Mouse (Mus musculus): ENCODE measurements around the gene Gm49388. TPM values are rescaled to one million over a fixed set of nuclear protein-coding genes. Genes with fewer than 3 reads are reported as not detected.

Gm49388 gene
- polyA plus RNA-seq (2015; fragmentation: Nextera tagmentation; extraction: Ambion mirVana), result not detected in 2 replicates

GRCm38 (mm10) chr7:127785308-127785707 is at the start of gene Gm49388:
Gene Gm49388 (plus strand): TSS chr7:127785608.
- H3K4me2 ChIP-seq, result no peak within 1 kb of the TSS
- no peak within 1 kb of the TSS for H3K27ac ChIP-seq
- no peaks in the 10 kb centered on the region for H3K9me3 ChIP-seq
- no peaks in the 10 kb centered on the region for H3K4me1 ChIP-seq
- no peak within 1 kb of the TSS for H3K9ac ChIP-seq
- peaks cover 68% of the 10 kb centered on the region for H3K36me3 ChIP-seq
- no peak for ATAC-seq (ENCODE audit: insufficient read depth, low FRiP score, low read depth)
- no peaks in the 10 kb centered on the region for H3K27me3 ChIP-seq (replicated peaks)
- H3K4me3 ChIP-seq (replicated peaks), result no peak within 1 kb of the TSS
- WGBS, result 94% methylated on average over 7 of the region's 7 CpGs

DNA sequence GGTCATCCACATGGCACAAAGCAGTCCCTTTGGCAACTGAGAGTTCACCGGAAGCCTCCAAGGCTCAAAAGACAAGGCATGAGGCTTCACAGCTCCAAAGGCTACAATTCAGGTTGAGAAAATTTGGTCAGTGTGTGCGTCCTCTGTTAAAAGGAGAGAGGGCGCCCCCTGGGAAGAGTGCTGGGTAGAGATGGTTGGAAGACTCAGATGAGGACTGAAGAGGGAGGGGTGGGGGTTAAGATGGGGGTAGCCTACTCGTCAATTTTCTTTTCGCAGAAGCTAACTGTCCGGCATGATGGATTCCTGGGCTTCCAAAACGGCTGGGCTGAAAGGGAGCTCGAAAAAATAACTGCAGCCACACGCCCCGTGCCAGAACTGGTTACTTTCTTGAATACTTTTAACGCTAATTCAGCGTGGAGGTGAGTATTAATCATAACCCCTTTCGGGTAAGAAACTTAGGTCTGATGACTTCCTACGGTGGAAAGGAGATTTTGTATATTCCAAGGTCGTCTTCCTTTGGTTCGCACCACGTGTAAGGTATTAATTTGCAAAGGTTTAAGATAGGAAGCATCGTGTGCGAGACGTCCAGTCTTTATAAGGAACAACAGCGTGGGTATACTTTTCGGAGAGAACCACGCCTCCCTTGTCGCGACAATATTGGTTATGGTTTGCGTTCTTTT is 40.9 kb upstream of the Gm49388 start, which contains the start of gene Fbxl19:
Gene Fbxl19 (plus strand): TSS at position 178 of the 680 bp plus-strand sequence.
- no peak for ATAC-seq (ENCODE audit: insufficient read depth, low FRiP score, low read depth)
- Histone ChIP-seq H3K9me3 (no peaks in the 10 kb centered on the region), H3K4me3 (replicated peaks) (peak within 1 kb of the TSS; percentile 81), H3K9ac (peak within 1 kb of the TSS; percentile 9; the same call in 1 of the 2 replicates), H3K4me1 (peaks cover 19% of the 10 kb centered on the region), H3K4me2 (peak within 1 kb of the TSS; percentile 87), H3K36me3 (peaks cover 15% of the 10 kb centered on the region), H3K27me3 (replicated peaks) (no peaks in the 10 kb centered on the region), H3K27ac (peak within 1 kb of the TSS; percentile 92)
- under 1% methylated on average over 26 of the region's 26 CpGs for WGBS

GRCm38 (mm10) chr7:127745251-127745651 is 40.2 kb upstream of the Gm49388 start:
- peak; percentile 80 for ATAC-seq (ENCODE audit: insufficient read depth, low FRiP score, low read depth)
- Histone ChIP-seq H3K27me3 (replicated peaks) (no peaks in the 10 kb centered on the region), H3K27ac (peak overlapping the region; percentile 92), H3K4me3 (replicated peaks) (peak overlapping the region; percentile 81), H3K9me3 (no peaks in the 10 kb centered on the region), H3K4me1 (peaks cover 19% of the 10 kb centered on the region), H3K36me3 (peaks cover 23% of the 10 kb centered on the region), H3K4me2 (peak overlapping the region; percentile 87), H3K9ac (peak overlapping the region; percentile 9; the same call in 1 of the 2 replicates)
- under 1% methylated on average over 19 of the region's 19 CpGs for WGBS

GRCm38 (mm10) chr7:127745652-127746493 is 39.5 kb upstream of the Gm49388 start:
- peak overlapping the region; percentile 81 for H3K4me3 ChIP-seq (replicated peaks)
- peaks cover 19% of the 10 kb centered on the region for H3K4me1 ChIP-seq
- peak; percentile 87 for ATAC-seq (ENCODE audit: insufficient read depth, low FRiP score, low read depth)
- H3K27me3 ChIP-seq (replicated peaks), result no peaks in the 10 kb centered on the region
- H3K9ac ChIP-seq, result peak overlapping the region; percentile 70
- H3K9me3 ChIP-seq, result no peaks in the 10 kb centered on the region
- peak overlapping the region; percentile 92 for H3K27ac ChIP-seq
- H3K36me3 ChIP-seq, result peaks cover 28% of the 10 kb centered on the region
- peak overlapping the region; percentile 87 for H3K4me2 ChIP-seq
- under 1% methylated on average over 38 of the region's 39 CpGs for WGBS

DNA sequence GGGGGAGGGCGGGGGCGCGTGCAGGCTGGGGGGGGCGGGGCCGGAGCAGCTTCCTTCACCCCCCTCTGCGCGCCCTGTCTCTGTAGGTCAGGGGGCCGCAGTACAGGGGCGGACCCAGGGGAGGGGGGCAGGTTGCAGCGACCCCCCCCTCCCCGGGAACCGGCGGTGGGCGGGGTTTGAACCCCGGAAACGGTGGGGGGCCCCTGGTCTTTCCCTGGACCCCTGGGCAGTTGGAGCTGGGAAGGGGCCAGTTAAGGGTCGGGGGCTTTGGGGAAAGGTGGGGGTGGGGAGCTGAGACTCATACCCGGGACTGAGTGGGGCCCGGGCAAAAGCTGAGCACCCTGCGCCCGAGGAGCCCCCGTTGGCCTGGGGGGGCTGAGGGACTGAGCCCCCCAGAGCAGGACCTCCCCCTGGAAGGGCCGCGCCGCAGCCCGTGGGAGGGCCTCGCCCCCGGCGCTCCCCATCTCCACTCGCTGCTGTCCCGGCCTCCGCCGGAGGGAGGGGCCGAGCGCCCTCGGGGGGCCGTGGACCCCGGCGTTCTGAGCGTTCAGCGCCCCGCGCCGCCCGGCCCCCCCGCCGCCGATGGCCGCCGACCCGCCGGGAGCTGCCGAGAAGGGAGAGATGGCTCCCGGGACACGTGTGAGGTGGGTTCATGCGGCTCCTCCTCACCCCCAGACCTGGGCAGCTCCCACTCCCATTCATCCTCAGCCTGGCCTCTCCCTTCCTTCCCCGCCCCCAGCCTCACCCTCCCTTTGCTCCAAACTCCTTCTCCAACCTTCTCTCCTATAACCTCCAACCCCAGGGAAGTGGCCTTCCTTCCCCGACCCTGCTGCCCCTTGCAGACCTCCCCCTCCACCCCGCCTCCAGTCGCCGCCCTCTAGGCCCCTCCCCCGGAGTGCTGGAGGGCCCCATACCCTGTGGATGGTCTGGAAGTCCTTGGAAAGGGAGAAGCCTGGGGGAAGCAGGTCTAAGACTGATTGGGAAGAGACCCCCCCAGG is 38.6 kb upstream of the Gm49388 start:
- WGBS, result 1% methylated on average over 31 of the region's 62 CpGs

DNA sequence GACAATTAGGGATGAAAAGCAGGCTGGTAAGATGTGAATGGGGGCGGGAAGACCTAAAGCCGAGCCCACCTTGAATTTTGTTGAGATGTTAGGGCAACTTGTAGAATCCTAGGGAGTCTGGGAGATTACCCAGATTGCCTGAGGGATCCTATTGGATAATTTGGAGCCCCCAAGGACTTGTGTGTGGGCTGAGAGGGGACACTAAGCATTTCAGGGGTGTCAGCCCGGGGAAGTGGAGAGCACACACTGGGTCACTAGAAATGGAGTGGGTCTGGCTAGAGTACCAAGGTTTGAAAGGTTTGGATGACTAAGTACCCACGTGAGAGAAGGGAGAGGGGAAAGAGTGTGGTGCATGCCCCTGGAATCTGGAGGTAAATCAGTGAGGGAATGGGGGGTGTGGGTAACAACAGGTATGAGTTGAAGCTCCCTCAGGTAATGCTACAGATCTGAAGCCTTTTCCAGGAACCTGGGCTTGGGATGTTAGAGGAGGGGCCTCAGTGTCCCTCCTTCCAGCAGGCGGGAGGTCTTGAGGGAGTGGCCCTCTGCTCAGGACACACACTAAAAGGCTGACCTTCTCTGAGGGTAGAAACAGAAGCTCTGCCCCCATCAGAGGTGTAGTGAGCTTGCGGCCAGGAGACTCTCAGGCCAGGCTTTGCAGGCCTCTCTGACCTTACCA is 37.7 kb upstream of the Gm49388 start:
- H3K4me1 ChIP-seq, result peaks cover 19% of the 10 kb centered on the region
- peaks cover 44% of the 10 kb centered on the region for H3K36me3 ChIP-seq
- no peaks in the 10 kb centered on the region for H3K9me3 ChIP-seq
- 35% methylated on average over 6 of the region's 6 CpGs for WGBS
- H3K4me2 ChIP-seq, result peak overlapping the region; percentile 87
- H3K4me3 ChIP-seq (replicated peaks), result peak overlapping the region; percentile 81
- H3K27me3 ChIP-seq (replicated peaks), result no peaks in the 10 kb centered on the region
- peak overlapping the region; percentile 86 for H3K27ac ChIP-seq
- ATAC-seq (ENCODE audit: insufficient read depth, low FRiP score, low read depth), result no peak
- 0 out of 2 replicates have a peak overlapping the region, but pooled peaks have one; percentile 70 for H3K9ac ChIP-seq

More for the DNA sequence above, 38.6 kb upstream of the Gm49388 start:
- H3K27ac ChIP-seq, result peak overlapping the region; percentile 86
- H3K9me3 ChIP-seq, result no peaks in the 10 kb centered on the region
- peak overlapping the region; percentile 81 for H3K4me3 ChIP-seq (replicated peaks)
- peaks cover 19% of the 10 kb centered on the region for H3K4me1 ChIP-seq
- no peak for ATAC-seq (ENCODE audit: insufficient read depth, low FRiP score, low read depth)
- H3K36me3 ChIP-seq, result peaks cover 36% of the 10 kb centered on the region
- peak overlapping the region; percentile 87 for H3K4me2 ChIP-seq
- H3K27me3 ChIP-seq (replicated peaks), result no peaks in the 10 kb centered on the region
- peak overlapping the region; percentile 70 for H3K9ac ChIP-seq

DNA sequence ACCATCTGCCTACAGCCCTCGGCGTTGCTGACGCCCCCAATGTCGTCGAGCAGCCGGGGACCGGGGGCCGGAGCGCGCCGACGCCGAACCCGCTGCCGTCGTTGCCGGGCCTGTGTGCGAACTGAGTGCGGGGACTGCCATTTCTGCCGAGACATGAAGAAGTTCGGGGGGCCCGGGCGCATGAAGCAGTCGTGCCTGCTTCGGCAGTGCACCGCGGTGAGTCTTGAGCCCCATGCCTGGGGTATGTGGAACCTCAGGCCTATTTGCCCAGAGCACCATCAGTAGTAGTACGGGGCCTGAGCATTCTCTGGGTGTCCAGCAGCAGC is 37.2 kb upstream of the Gm49388 start:
- ATAC-seq (ENCODE audit: insufficient read depth, low FRiP score, low read depth), result no peak
- Histone ChIP-seq H3K4me1 (peaks cover 19% of the 10 kb centered on the region), H3K4me3 (replicated peaks) (no peak overlapping the region), H3K27me3 (replicated peaks) (no peaks in the 10 kb centered on the region), H3K4me2 (peak overlapping the region; percentile 87), H3K27ac (no peak overlapping the region), H3K36me3 (peaks cover 49% of the 10 kb centered on the region), H3K9ac (no peak overlapping the region), H3K9me3 (no peaks in the 10 kb centered on the region)
- 89% methylated on average over 28 of the region's 28 CpGs for WGBS

- Histone ChIP-seq H3K27ac (no peak overlapping the region), H3K27me3 (replicated peaks) (no peaks in the 10 kb centered on the region), H3K9me3 (no peaks in the 10 kb centered on the region), H3K4me1 (peaks cover 12% of the 10 kb centered on the region), H3K36me3 (peaks cover 53% of the 10 kb centered on the region), H3K4me3 (replicated peaks) (no peak overlapping the region), H3K9ac (no peak overlapping the region), H3K4me2 (no peak overlapping the region)
- WGBS, result 88% methylated on average over 19 of the region's 19 CpGs
- ATAC-seq (ENCODE audit: insufficient read depth, low FRiP score, low read depth), result no peak
Observed at GRCm38 (mm10) chr7:127750131-127751127, 35.0 kb upstream of the Gm49388 start.

DNA sequence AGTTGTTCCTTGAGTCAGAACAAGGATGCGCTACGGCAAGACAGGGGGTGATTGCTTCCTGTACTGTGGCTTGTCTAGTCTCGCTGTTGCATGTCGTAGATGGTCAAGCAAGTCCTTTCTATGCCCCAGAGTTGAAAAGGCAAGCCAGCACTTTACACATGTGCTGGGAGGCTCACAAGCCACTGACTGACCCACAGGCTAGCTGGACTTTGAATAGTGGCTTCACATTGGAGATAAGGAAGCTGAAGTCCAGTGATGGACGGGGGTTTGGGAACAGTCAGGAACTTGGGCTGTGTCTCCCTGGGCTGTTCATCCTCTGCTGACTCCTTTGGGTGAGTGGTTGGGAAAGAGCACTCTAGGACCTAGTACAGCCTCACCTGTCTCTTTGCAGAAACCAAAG is 33.8 kb upstream of the Gm49388 start:
- Histone ChIP-seq H3K4me1 (peaks cover 19% of the 10 kb centered on the region), H3K27me3 (replicated peaks) (no peaks in the 10 kb centered on the region), H3K4me2 (no peak overlapping the region), H3K36me3 (peaks cover 53% of the 10 kb centered on the region), H3K9ac (no peak overlapping the region), H3K9me3 (no peaks in the 10 kb centered on the region), H3K27ac (no peak overlapping the region), H3K4me3 (replicated peaks) (no peak overlapping the region)
- 91% methylated on average over 5 of the region's 5 CpGs for WGBS
- ATAC-seq (ENCODE audit: insufficient read depth, low FRiP score, low read depth), result no peak

DNA sequence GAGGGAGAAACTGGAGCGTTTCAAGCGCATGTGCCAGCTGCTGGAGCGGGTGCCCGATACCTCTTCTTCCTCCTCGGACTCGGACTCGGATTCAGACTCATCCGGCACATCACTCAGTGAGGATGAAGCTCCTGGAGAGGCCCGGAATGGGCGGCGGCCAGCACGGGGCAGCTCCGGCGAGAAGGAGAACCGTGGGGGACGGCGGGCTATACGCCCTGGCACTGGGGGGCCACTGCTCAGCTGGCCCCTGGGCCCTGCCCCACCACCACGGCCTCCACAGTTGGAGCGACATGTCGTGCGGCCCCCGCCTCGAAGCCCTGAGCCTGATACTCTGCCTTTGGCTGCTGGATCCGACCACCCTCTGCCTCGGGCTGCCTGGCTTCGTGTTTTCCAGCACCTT is 33.3 kb upstream of the Gm49388 start:
- no peaks in the 10 kb centered on the region for H3K9me3 ChIP-seq
- H3K4me2 ChIP-seq, result no peak overlapping the region
- no peak overlapping the region for H3K4me3 ChIP-seq (replicated peaks)
- no peak overlapping the region for H3K27ac ChIP-seq
- no peaks in the 10 kb centered on the region for H3K27me3 ChIP-seq (replicated peaks)
- ATAC-seq (ENCODE audit: insufficient read depth, low FRiP score, low read depth), result no peak
- peaks cover 19% of the 10 kb centered on the region for H3K4me1 ChIP-seq
- H3K9ac ChIP-seq, result no peak overlapping the region
- H3K36me3 ChIP-seq, result peaks cover 56% of the 10 kb centered on the region
- WGBS, result 93% methylated on average over 27 of the region's 27 CpGs
